ENCODE assay signal across 9 mouse cellular contexts in genomic region chr12:28697821-28698595, GRCm38 (mm10). TPM values are rescaled to one million over a fixed set of nuclear protein-coding genes. Genes with fewer than 3 reads are reported as not detected.
A peak's percentile ranks its signal among the peaks of the same experiment; 100 is the strongest.
DNase-seq lines count a peak whose midpoint lies in the region; ATAC-seq and TF ChIP-seq lines count a peak whose summit lies in the region.
"Had no signal": no experiment of that assay in that cellular context is flagged by ENCODE, and none has a peak within 500 bp of the region (broad histone marks: within the 10 kb centered on the region; RNA-seq: fewer than 3 reads in every experiment).

No protein-coding gene starts in this region.

- 0 out of 2 replicates have a peak, but pooled peaks cover 4% of the 10 kb centered on the region for H3K4me1 ChIP-seq in kidney, adult 2 months (ENCODE audit: control insufficient read depth, insufficient read depth, low read length)
- 0 out of 2 replicates have a peak, but pooled peaks cover 8% of the 10 kb centered on the region for H3K4me1 ChIP-seq in kidney, embryonic 14.5 days (ENCODE audit: control insufficient read depth, insufficient read depth, low read length)
- peaks cover 17% of the 10 kb centered on the region for H3K4me1 ChIP-seq in embryonic facial prominence, embryonic 10.5 days

- no peak overlapping the region for H3K27ac ChIP-seq in kidney, adult 2 months (ENCODE audit: insufficient read depth, low read depth, low read length)
- no peak overlapping the region for H3K27ac ChIP-seq in kidney, embryonic 14.5 days (ENCODE audit: low read depth, low read length)
- H3K27ac ChIP-seq in embryonic facial prominence, embryonic 10.5 days (replicated peaks), result no peak overlapping the region
- H3K27ac ChIP-seq: limb, embryonic 12.5 days had no signal

- TF ChIP-seq POLR2A in kidney, adult 2 months (IDR thresholded peaks at IDR 0.05; ENCODE audit: low read depth, low read length), result no peak

- no peaks in the 10 kb centered on the region for H3K27me3 ChIP-seq in kidney, adult 2 months (replicated peaks; ENCODE audit: control insufficient read depth, insufficient read depth, low read length)
- no peaks in the 10 kb centered on the region for H3K27me3 ChIP-seq in kidney, embryonic 14.5 days (ENCODE audit: control insufficient read depth, insufficient read depth, low read length)
- H3K27me3 ChIP-seq in embryonic facial prominence, embryonic 10.5 days (replicated peaks; ENCODE audit: low read depth, poor library complexity, severe bottlenecking), result peaks cover 7% of the 10 kb centered on the region; the same call in 1 of the 2 replicates
- H3K27me3 ChIP-seq: limb, embryonic 12.5 days had no signal

- no peak overlapping the region for H3K4me3 ChIP-seq in kidney, adult 2 months (ENCODE audit: insufficient read depth, low read depth, low read length)
- H3K4me3 ChIP-seq in kidney, embryonic 14.5 days (ENCODE audit: low read length), result no peak overlapping the region
- no peak overlapping the region for H3K4me3 ChIP-seq in embryonic facial prominence, embryonic 10.5 days
- H3K4me3 ChIP-seq: limb, embryonic 12.5 days had no signal

- no peak overlapping the region for H3K9ac ChIP-seq in kidney, embryonic 14.5 days (ENCODE audit: low read depth, low read length)
- H3K9ac ChIP-seq: limb, embryonic 12.5 days had no signal

- peak; percentile 83 for DNase-seq in kidney, adult 2 months
- peak; percentile 36 for DNase-seq in brain, embryonic 18.5 days (ENCODE audit: low read depth, low spot score)
- DNase-seq in kidney, postnatal 10 days, result peak; percentile 40
- DNase-seq in lung, postnatal 14 days, result peak; percentile 14
- DNase-seq in thymus, postnatal 36 days, result no peak
- no peak for DNase-seq in embryonic facial prominence, embryonic 10.5 days (ENCODE audit: low spot score)
- DNase-seq in layer of hippocampus, adult 9-11 months, result no peak

- ATAC-seq in kidney, embryonic 14.5 days (ENCODE audit: low FRiP score, low TSS enrichment), result no peak

- no peaks in the 10 kb centered on the region for H3K36me3 ChIP-seq in kidney, adult 2 months (ENCODE audit: control insufficient read depth, insufficient read depth, low read length)
- peaks cover 14% of the 10 kb centered on the region for H3K36me3 ChIP-seq in kidney, embryonic 14.5 days (ENCODE audit: control insufficient read depth, insufficient read depth, low read length)
- H3K36me3 ChIP-seq in embryonic facial prominence, embryonic 10.5 days (replicated peaks), result peaks cover 35% of the 10 kb centered on the region

- no peak for TF ChIP-seq CTCF in kidney, adult 2 months (conservative IDR thresholded peaks at IDR 0.05; ENCODE audit: insufficient read depth, insufficient read length, low read depth, low read length)

- 49% methylated on average over 14 of the region's 14 CpGs for WGBS in kidney, adult 2 months
- WGBS in kidney, embryonic 14.5 days, result 75% methylated on average over 14 of the region's 14 CpGs
- 75% methylated on average over 14 of the region's 14 CpGs for WGBS in embryonic facial prominence, embryonic 10.5 days

- H3K4me2 ChIP-seq in kidney, embryonic 14.5 days (replicated peaks; ENCODE audit: low read depth, low read length), result no peak overlapping the region
- H3K4me2 ChIP-seq: limb, embryonic 12.5 days had no signal

- no peaks in the 10 kb centered on the region for H3K9me3 ChIP-seq in kidney, embryonic 14.5 days (ENCODE audit: control insufficient read depth, low read length)
- H3K9me3 ChIP-seq in embryonic facial prominence, embryonic 10.5 days, result no peaks in the 10 kb centered on the region
- H3K9me3 ChIP-seq: limb, embryonic 12.5 days had no signal

RNA-seq across cellular contexts. Expression of gene Adi1, which starts 23.0 kb away (rescaled TPM):
- polyA plus RNA-seq in kidney, adult 2 months (2012; rRNA removed), result 35.2 and 53.9 TPM in 2 replicates
- polyA plus RNA-seq in kidney, embryonic 14.5 days (2014; fragmentation: Nextera tagmentation; extraction: Ambion mirVana), result 87.4 and 89.1 TPM in 2 replicates
- polyA plus RNA-seq in embryonic facial prominence, embryonic 10.5 days (2016; fragmentation: Nextera tagmentation; extraction: Ambion mirVana), result 56.9 and 62.2 TPM in 2 replicates

RNA-seq across cellular contexts. Expression of gene Rnaseh1, which starts 48.6 kb away (rescaled TPM):
- 8.5 and 9.8 TPM in 2 replicates for polyA plus RNA-seq in kidney, adult 2 months (2012; rRNA removed)
- polyA plus RNA-seq in kidney, embryonic 14.5 days (2014; fragmentation: Nextera tagmentation; extraction: Ambion mirVana), result 27.5 and 31.6 TPM in 2 replicates
- polyA plus RNA-seq in embryonic facial prominence, embryonic 10.5 days (2016; fragmentation: Nextera tagmentation; extraction: Ambion mirVana), result 34.3 and 35.1 TPM in 2 replicates

RNA-seq across cellular contexts. Expression of gene Trappc12, which starts 52.3 kb away (rescaled TPM):
- polyA plus RNA-seq in kidney, adult 2 months (2012; rRNA removed), result 30.1 and 30.6 TPM in 2 replicates
- 27.4 and 43.9 TPM in 2 replicates for polyA plus RNA-seq in kidney, embryonic 14.5 days (2014; fragmentation: Nextera tagmentation; extraction: Ambion mirVana)
- 35.6 and 35.7 TPM in 2 replicates for polyA plus RNA-seq in embryonic facial prominence, embryonic 10.5 days (2016; fragmentation: Nextera tagmentation; extraction: Ambion mirVana)

RNA-seq across cellular contexts. Expression of gene Eipr1, which starts 53.6 kb away (rescaled TPM):
- 25.9 and 29.4 TPM in 2 replicates for polyA plus RNA-seq in kidney, adult 2 months (2012; rRNA removed)
- 33.4 and 36.1 TPM in 2 replicates for polyA plus RNA-seq in kidney, embryonic 14.5 days (2014; fragmentation: Nextera tagmentation; extraction: Ambion mirVana)
- polyA plus RNA-seq in embryonic facial prominence, embryonic 10.5 days (2016; fragmentation: Nextera tagmentation; extraction: Ambion mirVana), result 43.4 and 44.5 TPM in 2 replicates

Comparison
In these comparisons a context has a peak if more than half of its experiments do, and no peak if none do; other contexts are left out.
1. DNase-seq: peak in kidney, adult 2 months (single experiment), brain, embryonic 18.5 days (single experiment), kidney, postnatal 10 days (single experiment) and lung, postnatal 14 days (single experiment); none in thymus, postnatal 36 days (0 of 2), embryonic facial prominence, embryonic 10.5 days (single experiment) and layer of hippocampus, adult 9-11 months (single experiment).